Mouse (Mus musculus): Measurements from ENCODE around the gene Magi1.

The Magi1 gene

DNA sequence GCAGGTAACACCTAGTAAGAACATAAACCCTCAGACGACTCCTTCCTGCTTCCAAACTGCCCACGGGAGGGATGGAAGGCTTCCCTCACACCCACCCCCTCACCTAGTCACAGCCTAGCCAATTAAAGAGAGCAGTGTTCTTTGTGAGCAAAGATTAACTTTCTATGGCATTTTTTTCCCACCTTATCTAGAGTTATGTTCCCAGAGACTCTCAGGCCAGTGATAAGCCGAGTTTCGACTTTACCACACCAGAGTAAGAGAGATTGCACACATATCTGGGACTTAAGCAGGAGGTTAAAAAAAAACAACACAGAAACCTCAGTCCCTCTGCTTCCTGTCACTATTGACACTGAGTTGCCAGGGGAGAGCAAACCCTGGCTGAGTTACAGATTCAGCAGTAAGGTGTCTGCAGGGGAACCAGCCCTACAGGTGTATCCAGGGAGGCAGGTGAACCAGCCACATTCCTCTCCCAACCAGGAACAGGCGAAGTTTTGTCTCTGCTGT is 80.0 kb downstream of the Magi1 start:
- no peak for DNase-seq (ENCODE audit: low read depth, low spot score)

DNA sequence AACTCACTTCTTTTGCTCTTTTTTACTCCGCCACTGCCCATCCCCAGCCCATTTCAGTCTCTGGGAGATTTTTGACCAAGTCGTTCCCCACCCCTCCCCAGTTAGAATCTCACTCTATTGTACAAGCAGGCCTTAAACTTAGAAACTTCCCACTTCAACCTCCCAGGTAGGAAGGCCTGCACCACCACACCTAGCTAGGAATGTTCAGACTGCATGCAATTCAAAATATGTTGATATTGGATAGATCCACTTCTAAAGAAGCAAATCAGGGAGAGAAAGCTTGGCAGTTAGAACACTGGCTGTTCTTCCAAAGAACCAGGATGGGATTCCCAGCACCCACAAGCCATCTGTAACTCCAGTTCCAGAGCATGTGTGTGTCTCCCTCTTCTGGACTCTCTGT is 81.8 kb downstream of the Magi1 start:
- no peak for DNase-seq (ENCODE audit: low read depth, low spot score)

DNA sequence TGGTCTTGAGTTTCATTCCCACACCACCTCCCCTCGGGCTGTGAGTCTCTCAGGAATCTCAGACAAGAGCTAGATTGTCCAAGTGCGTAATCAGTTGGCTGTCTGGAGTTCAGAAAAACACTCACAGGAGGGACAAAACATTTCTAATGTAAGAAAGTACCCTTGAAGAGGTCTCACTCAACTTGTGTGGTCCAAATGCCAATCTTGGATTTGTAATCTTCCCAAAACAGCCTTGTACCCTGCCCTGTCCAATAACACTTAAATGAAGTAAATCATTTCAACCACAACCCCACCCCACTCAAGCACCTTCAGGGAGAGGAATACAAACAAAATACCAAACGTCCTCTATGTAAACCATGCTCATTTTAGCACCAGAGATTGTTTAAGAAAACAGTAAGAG is 82.8 kb downstream of the Magi1 start:
- DNase-seq (ENCODE audit: low read depth, low spot score), result no peak

DNA sequence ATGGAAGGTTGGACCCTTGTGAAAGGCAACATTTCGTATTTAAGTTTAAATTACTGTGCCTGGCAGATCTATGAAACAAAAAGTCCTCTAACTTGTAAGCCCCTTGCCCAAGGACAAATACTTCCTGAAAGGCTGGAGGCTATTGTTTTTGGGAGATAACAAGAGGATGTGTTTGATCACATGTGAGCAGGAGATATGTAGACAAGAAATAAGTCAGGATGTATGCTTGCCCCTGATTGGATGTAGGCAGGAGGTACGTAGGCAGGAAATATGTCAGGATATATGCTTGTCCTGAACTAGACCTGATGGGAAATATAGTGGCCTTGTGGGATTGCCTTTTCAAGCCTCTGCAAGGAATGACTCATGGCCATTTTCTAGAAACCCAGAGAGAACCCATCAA is 84.0 kb downstream of the Magi1 start:
- no peak for DNase-seq (ENCODE audit: low read depth, low spot score)

- DNase-seq (ENCODE audit: low read depth, low spot score), result no peak
Observed at GRCm38 (mm10) chr6:94197831-94198230, 85.9 kb downstream of the Magi1 start.

DNA sequence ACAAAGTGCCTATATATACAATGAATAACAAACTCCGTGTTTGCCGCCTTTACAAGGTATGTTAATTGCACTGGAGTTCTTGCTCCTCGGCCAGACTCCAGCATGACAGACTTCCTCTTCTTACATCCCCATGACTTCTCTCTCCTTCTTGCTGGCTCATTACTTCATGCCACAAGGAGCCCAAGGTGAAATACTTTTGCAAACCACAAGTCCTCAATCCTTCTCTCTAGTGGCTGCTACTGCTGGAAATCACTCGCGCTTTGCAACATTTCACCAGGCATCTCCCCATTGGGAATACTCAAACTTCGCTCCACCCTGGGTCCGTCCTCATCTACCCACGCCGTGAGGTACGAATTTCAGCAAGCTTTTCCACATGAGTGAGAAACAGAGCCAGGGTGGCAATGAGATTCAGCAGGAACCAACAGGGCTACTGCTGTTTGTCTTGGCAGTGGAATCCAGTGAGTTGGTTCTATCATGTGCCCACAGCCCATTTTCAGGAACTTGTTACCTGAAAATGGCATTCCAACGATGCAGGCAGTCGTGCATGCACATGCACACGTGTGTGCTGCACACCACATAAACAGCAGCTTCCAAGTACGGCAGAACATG is 88.3 kb downstream of the Magi1 start:
- DNase-seq (ENCODE audit: low read depth, low spot score), result no peak

GRCm38 (mm10) chr6:94190830-94191229 is 92.9 kb downstream of the Magi1 start:
- no peak for DNase-seq (ENCODE audit: low read depth, low spot score)

DNA sequence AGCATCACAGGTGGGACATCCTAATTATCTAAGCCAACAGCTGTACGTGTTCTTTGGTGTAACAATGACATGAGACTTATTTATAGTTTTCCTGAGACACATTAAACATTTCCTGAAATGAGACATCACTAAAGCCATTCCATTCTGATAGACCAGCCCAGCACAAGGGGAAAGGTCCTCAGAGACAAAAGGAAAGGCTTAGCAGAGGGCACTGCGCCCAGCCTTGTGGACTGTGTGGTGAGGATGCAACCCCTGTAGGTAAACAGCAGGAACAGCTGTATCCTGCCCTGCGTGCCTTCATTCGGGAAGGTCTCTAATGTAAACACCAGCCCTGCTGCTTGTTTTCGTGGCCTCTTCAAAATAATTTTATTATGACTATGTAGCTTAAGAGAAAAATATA is 94.3 kb downstream of the Magi1 start:
- DNase-seq (ENCODE audit: low read depth, low spot score), result no peak

GRCm38 (mm10) chr6:94186628-94187319 is 96.9 kb downstream of the Magi1 start:
- DNase-seq (ENCODE audit: low read depth, low spot score), result no peak

DNA sequence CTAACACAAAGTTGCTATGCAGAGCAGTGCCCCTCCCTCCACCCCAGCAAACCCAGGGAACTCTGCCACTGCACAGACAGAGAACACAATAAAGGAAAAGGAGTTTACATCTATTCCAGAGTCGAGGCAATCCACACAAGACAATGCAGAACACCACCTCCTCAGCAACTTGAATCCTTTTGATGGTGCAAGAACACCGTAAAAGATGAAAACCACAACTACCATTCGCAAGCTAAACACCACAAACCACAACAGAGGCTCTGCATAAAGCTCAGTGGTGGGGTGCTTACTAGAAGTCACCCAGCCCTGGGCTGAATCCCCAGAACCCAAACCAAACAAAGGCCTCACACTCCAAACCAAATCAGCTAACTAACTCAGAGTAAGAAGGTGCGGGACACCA is 99.4 kb downstream of the Magi1 start:
- no peak for DNase-seq (ENCODE audit: low read depth, low spot score)

GRCm38 (mm10) chr6:94183354-94183851 is 100.3 kb downstream of the Magi1 start:
- DNase-seq (ENCODE audit: low read depth, low spot score), result no peak

- no peak for DNase-seq (ENCODE audit: low read depth, low spot score)
Observed at GRCm38 (mm10) chr6:94181673-94182255, 102.0 kb downstream of the Magi1 start.

- DNase-seq (ENCODE audit: low read depth, low spot score), result no peak
Observed at GRCm38 (mm10) chr6:94180331-94181150, 103.2 kb downstream of the Magi1 start.

DNA sequence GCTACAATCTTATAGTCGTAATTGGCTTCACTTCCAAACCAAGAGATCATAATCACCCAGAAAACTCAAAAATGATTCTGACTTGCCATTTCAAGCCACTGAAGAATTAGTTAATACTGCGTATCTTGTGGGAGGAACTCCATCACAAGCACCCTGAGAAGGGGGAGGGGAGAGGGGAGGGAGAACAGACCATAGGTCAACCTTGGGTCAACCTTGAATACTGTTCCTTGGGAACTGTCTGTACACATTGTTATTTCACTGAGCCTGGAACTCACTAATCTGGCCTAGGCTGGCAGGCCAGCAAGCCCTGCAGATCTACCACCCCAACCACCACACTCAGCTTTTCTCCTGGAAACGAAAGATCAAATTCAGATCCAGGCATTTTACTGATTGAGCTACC is 106.2 kb downstream of the Magi1 start:
- DNase-seq (ENCODE audit: low read depth, low spot score), result no peak

- DNase-seq (ENCODE audit: low read depth, low spot score), result no peak
Observed at GRCm38 (mm10) chr6:94176705-94177104, 107.0 kb downstream of the Magi1 start.

GRCm38 (mm10) chr6:94171250-94171649 is 112.5 kb downstream of the Magi1 start:
- DNase-seq (ENCODE audit: low read depth, low spot score), result no peak

DNA sequence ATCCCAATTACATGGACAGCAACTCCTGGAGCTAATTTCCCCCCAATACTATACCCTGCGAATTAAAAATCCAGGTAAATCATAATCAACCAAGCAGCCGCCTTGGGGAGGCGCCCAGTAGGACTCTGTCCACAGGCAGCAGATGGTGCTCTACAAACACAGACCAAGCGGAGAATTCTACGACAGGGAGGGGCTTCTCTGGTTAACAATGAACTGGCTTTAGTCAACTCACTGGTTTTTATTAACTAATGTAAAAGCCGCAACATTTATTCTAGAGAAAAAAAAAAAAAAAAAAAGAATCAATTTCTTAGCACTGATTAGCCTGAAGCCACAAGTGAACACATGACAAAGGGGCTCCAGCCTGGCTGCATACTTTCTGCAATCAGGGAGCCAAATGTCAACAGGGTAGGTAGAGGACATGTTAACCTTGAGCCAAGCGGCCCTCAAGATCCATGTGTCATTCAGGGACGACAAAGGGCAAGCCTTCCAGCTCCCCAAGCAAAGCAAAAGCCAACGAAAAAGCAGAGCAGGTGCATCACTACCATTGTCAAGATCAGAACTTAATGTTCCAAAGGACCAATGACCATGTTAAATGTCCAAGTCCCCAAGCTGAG is 114.0 kb downstream of the Magi1 start:
- no peak for DNase-seq (ENCODE audit: low read depth, low spot score)

GRCm38 (mm10) chr6:94165951-94166350 is 117.8 kb downstream of the Magi1 start:
- DNase-seq (ENCODE audit: low read depth, low spot score), result no peak

GRCm38 (mm10) chr6:94164753-94165536 is 118.8 kb downstream of the Magi1 start:
- DNase-seq (ENCODE audit: low read depth, low spot score), result no peak

DNA sequence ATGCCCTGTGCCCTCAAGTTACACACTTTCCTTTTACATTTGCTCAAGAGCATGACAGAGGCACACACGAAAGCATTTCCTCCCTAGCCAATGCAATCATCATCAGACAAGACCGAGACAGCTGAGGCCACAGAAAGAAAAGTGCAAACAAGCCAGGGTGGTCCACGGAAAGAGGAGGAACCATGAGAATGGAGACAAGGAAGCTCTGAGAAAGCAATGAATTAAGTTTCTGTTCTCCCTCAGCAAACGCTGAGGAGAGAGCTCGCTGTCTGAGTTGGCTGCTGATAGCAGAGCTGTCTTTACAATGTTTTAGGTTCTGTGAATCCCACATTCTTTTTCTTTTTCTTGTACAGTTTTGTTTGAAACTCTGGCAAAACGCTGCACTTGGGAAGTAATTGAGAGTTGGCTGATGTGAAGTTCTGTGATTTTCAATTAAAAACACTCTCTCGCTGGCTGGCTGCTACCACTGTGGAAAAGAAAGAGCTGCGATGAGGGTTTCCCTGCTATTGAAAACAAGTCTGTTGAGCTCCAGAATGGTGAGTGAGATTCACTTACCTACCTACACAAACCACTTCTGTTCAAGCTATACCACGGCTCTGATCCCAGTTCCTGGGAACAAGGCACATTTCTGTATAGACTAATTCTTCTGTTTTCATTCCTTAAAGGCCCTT is 120.3 kb downstream of the Magi1 start:
- DNase-seq (ENCODE audit: low read depth, low spot score), result no peak

All from CD4-positive, CD25-positive, alpha-beta regulatory T cell, adult 2 months (primary cell).